Mouse (Mus musculus): ENCODE results near the gene Ap3b2.

The Ap3b2 gene

DNA sequence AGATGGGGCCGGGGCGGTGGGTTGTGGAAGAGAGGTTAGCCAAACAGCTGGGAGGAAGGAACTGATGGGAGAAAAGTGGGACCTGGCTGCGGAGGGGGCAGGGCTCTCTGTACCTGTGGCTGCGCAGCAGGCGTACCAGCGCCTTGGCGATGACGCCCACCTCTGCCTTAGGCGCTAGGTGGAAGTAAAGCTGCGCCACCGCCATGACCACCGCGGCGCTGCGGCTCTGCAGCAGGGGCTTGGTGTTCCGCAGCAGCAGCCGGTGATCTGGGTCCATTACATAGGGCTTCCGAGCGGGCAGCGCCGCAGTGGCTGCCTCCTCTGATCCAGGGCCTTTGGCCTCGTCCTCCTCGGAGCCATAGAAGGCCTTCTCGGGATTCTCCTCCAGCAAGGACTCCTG lies 16.9 kb downstream of the Ap3b2 start:
- no peak for DNase-seq (ENCODE audit: low spot score in 2 of 2)

- no peak for DNase-seq (ENCODE audit: low spot score in 2 of 2)
Measured at GRCm38 (mm10) chr7:81475221-81475620, 18.5 kb downstream of the Ap3b2 start.

DNA sequence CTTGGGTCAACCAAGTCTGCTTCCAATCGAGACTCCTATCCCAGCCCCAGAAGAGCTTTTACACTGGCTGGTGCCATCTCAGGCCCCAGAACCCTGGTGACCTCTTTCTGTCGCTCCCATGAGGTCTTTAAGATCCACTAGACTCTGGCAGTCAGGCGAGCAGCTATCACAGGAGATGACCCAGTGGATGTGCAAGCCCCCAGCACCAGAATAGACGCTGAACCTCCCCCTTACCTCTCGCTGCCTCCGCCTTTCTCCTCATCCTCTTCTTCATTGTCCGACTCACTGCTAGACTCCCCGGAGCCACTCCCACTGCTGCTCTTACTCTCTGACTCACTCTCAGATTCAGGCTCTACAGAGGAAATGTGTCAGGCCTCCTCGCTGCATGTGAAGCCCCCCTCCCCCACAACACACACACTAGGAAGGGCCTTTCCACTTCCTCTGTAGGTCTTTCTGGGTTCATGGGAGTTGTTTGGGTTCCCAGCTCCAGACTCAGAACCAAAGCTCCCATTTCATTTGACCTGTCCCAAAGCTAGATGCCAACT lies 28.7 kb downstream of the Ap3b2 start:
- no peak for DNase-seq (ENCODE audit: low spot score in 2 of 2)

- peak in 1 of 2 experiments; percentile 9 for DNase-seq (ENCODE audit: low spot score in 2 of 2)
Measured at GRCm38 (mm10) chr7:81464116-81464515, 29.6 kb downstream of the Ap3b2 start.

GRCm38 (mm10) chr7:81462815-81463214 lies 30.9 kb downstream of the Ap3b2 start:
- no peak for DNase-seq (ENCODE audit: low spot score in 2 of 2)

DNA sequence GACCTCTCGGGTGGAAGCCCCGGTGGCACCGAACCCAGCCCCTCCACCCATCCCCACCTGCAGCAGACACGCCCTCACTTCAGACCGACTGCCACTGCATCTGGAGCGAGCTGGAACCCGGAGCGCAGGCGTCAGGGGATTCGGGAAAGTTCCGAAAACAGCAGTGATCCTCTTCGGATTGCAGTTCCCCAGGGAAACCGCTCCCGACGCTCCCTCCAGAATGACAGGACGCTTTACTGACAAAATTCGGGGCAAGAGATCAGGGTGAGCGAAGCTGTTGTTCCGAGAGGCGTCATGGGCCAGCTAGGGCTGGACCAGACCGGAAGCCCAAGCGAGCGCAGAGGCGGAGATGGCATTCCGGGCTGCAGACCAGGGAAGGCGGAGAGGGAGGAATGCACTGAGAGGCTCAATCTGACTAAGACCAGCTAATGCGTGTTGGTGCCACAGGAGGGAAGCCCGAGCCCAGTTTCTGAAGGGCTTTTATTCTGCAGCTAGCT lies 38.5 kb downstream of the Ap3b2 start, which contains the start of gene Cpeb1:
Gene Cpeb1 (minus strand): TSS at position 311 of the 497 bp plus-strand sequence.
- DNase-seq (ENCODE audit: low spot score in 2 of 2) = no peak

DNA sequence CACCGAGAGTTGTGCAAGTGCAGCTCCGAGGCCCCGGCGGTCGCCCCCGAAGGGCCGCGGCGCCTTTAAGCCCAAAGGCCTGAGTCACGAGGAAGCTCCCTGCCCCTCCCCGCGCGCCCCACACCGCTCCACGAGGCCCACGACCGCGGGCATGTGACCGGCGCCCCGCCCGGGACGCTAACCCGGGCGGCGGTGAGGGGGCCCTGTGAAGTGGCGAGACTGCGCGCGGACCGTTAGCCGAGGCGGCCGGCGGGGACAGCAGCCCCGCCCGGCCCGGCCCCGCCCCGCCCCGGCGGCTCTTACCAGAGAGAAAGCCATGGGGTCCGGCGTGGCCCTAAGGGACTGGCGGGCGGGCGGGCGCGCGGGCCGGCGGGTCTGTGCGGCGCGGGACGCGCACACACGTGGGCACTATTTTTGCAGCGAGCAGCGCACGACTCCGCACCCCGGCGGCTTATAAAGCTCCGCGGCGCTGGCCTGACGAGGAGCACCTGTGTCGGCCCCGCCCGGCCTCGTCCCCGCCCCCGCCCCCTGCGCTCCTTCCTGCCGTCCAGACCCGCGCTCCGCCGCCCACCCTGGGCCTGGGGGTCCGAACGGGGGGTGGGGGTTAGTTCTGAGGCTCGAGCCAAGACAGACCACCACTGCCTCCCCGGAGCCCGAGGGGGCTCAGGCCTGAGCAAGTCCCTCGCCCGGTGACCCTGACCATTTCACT lies 39.2 kb downstream of the Ap3b2 start:
- peak in 1 of 2 experiments; percentile 63 for DNase-seq (ENCODE audit: low spot score in 2 of 2)

- no peak for DNase-seq (ENCODE audit: low spot score in 2 of 2)
Measured at GRCm38 (mm10) chr7:81453443-81454274, 40.1 kb downstream of the Ap3b2 start.

GRCm38 (mm10) chr7:81452971-81453441 lies 40.7 kb downstream of the Ap3b2 start:
- no peak for DNase-seq (ENCODE audit: low spot score in 2 of 2)

Measured in spleen, postnatal 4 days (tissue).